Mouse (Mus musculus): ENCODE measurements around the gene Olfr131.

- TF ChIP-seq POLR2A (IDR thresholded peaks at IDR 0.05; ENCODE audit: control insufficient read depth, low read depth, low read length): no peak
- TF ChIP-seq CTCF (IDR thresholded peaks at IDR 0.05; ENCODE audit: control insufficient read depth, insufficient read depth, insufficient replicate concordance, low read depth, low read length): no peak
Measured at GRCm38 (mm10) chr17:38063621-38064020, 24.9 kb downstream of the Olfr131 start, which contains the start of gene Olfr130.

Data from testis, adult 2 months (tissue).